Mouse (Mus musculus) ES-E14 (cell line): Measurements from ENCODE around the gene Gm3625. TPM values are rescaled to one million over a fixed set of nuclear protein-coding genes. Genes with fewer than 3 reads are reported as not detected.

ENCODE experiments used
- DNase-seq: peaks from one replicate; pipeline ENCODE4 v3.0.0-alpha.2; 2013; ENCODE audit warnings: low read depth, low spot score
- H3K27ac ChIP-seq: 2 replicates; pipeline ENCODE4 v1.5.1; 2012; ENCODE audit warnings: low read depth, mild to moderate bottlenecking, low read length, moderate library complexity, mixed read lengths; ENCODE audit not compliant: poor library complexity, insufficient read depth, severe bottlenecking
- H3K36me3 ChIP-seq: 2 replicates; pipeline ENCODE4 v1.6.1; 2012; ENCODE audit warnings: mild to moderate bottlenecking, low read length, moderate library complexity, mixed read lengths; ENCODE audit not compliant: control insufficient read depth, poor library complexity, insufficient read depth, severe bottlenecking
- H3K4me1 ChIP-seq, 2 experiments: fragments of 150-350 bp in 1 of 2; sonication (generic) in 1 of 2; 2 replicates each; pipeline ENCODE4 v1.6.1; 2012; ENCODE audit warnings: low read length in 2 of 2, mild to moderate bottlenecking in 1 of 2, mixed read lengths in 1 of 2; ENCODE audit not compliant: control insufficient read depth in 2 of 2, insufficient read depth in 2 of 2, poor library complexity in 1 of 2
- H3K4me3 ChIP-seq, 2 experiments: fragments of 150-350 bp in 1 of 2; sonication (generic) in 1 of 2; 2 replicates each; pipeline ENCODE4 v1.5.1; 2012; ENCODE audit warnings: low read length in 2 of 2, low read depth in 1 of 2, mild to moderate bottlenecking in 1 of 2, mixed read lengths in 1 of 2; ENCODE audit not compliant: insufficient read depth in 1 of 2, poor library complexity in 1 of 2, severe bottlenecking in 1 of 2
- H3K9ac ChIP-seq: 2 replicates; pipeline ENCODE4 v1.6.1; 2012; ENCODE audit warnings: low read depth, mild to moderate bottlenecking, low read length, mixed read lengths; ENCODE audit not compliant: poor library complexity, insufficient read depth, severe bottlenecking
- H3K9me3 ChIP-seq: fragments of 150-350 bp; sonication (generic); 2 replicates; pipeline ENCODE4 v1.6.1; 2012; ENCODE audit warnings: low read depth, mild to moderate bottlenecking, low read length; ENCODE audit not compliant: control insufficient read depth, insufficient read depth
- CHD2 ChIP-seq: IDR thresholded peaks from 2 replicates; pipeline ENCODE4 v1.6.1; 2014; ENCODE audit warnings: mild to moderate bottlenecking, low read depth, low read length, inconsistent platforms
- HCFC1 ChIP-seq: IDR thresholded peaks from 2 replicates; pipeline ENCODE4 v1.6.1; 2012; ENCODE audit warnings: low read length, inconsistent platforms, borderline replicate concordance; ENCODE audit not compliant: insufficient read depth
- MAFK ChIP-seq: IDR thresholded peaks from 2 replicates; pipeline ENCODE4 v1.6.1; 2014; ENCODE audit warnings: mild to moderate bottlenecking, low read depth, low read length, inconsistent platforms; ENCODE audit not compliant: insufficient read depth
- ZC3H11A ChIP-seq: IDR thresholded peaks from 2 replicates; pipeline ENCODE4 v1.6.1; 2012; ENCODE audit warnings: low read depth, mild to moderate bottlenecking, inconsistent platforms, low read length, borderline replicate concordance
- ZNF384 ChIP-seq: IDR thresholded peaks from 2 replicates; pipeline ENCODE4 v1.6.1; 2012; ENCODE audit warnings: low read depth, low read length, inconsistent platforms
- in situ Hi-C, 2 experiments: fragments of 600-800 bp; cut with MboI; formaldehyde crosslinking; loops; one replicate each; pipeline ENCODE4 v1.15.1; 2025; ENCODE audit warnings: low sequenced_read_pairs in 2 of 2, inconsistent platforms in 1 of 2; ENCODE audit not compliant: unreplicated experiment in 2 of 2
- total RNA-seq: library from RNA; depleted of rRNA; stranded (reverse); fragments of 300-350 nt; gene quantifications from 2 replicates; pipeline ENCODE4 v1.2.3, GENCODE M21; 2012; rRNA removed

Gm3625 gene
- total RNA-seq, 1 experiment, result not detected

DNA sequence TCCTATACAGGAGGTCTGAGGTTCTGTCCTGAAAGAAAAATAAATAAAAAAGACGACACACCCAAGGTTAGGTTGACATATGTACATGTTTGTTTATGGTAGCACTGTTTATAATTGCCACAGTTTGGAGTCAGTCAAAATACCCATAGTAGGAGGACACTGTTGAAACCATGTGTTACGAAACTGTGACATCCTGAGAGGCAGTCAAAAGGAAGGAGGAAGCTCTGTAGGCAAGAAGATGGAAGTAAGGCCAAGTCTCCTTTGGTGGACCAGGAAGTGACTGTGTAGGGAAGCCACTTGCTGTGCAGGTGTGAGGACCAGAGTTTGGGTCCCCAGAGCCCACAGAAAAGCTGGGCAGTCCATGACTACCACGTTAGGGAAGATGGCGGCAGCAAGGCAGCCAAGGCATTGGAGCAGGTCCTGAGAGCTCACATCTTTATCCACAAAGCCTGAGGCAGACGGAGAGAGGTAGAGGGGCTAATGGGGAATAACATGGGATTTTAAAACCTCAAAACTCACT is 48.3 kb downstream of the Gm3625 start:
- Histone ChIP-seq H3K36me3 (no peaks in the 10 kb centered on the region), H3K4me1 (peaks cover 0 to 2% of the 10 kb centered on the region in 2 experiments; a peak in 2 of 4 replicates), H3K4me3 (no peak overlapping the region), H3K9me3 (no peaks in the 10 kb centered on the region), H3K27ac (no peak overlapping the region), H3K9ac (no peak overlapping the region)
- TF ChIP-seq ZNF384, result no peak
- TF ChIP-seq CHD2, result no peak
- no peak for TF ChIP-seq HCFC1
- TF ChIP-seq ZC3H11A, result no peak
- no peak for TF ChIP-seq MAFK
- DNase-seq, result no peak
- in situ Hi-C loops, result loop anchor here in 1 of 2 experiments (10.0 kb wide), 1 partner anchor 440 kb away; no protein-coding TSS in a partner anchor

Other genes starting within 250 kb of the Gm3625 start
- 11.8 and 13.3 TPM in 2 replicates for gene Ncoa1, start 115.7 kb downstream of the Gm3625 start, total RNA-seq
- 35.2 and 35.4 TPM in 2 replicates for gene Itsn2, start 289 bp downstream of the Gm3625 start, total RNA-seq
- gene Fam228a, start 145.5 kb upstream of the Gm3625 start, total RNA-seq, result 0.31 and 0.58 TPM in 2 replicates
- gene Pfn4, start 176.1 kb upstream of the Gm3625 start, total RNA-seq, result 0.26 and 1.8 TPM in 2 replicates
- gene Fam228b, start 176.3 kb upstream of the Gm3625 start, total RNA-seq, result 3.0 and 4.0 TPM in 2 replicates
- 79.9 and 119 TPM in 2 replicates for gene Sf3b6, start 224.6 kb upstream of the Gm3625 start, total RNA-seq
- 4.1 and 5.7 TPM in 2 replicates for gene Fkbp1b, start 248.7 kb upstream of the Gm3625 start, total RNA-seq